Comparison of ENCODE assay signal across 18 mouse cellular contexts in genomic region chr5:15507757-15508459, GRCm38 (mm10). TPM values are rescaled to one million over a fixed set of nuclear protein-coding genes. Genes with fewer than 3 reads are reported as not detected.
A peak's percentile ranks its signal among the peaks of the same experiment; 100 is the strongest.
DNase-seq lines count a peak whose midpoint lies in the region; ATAC-seq and TF ChIP-seq lines count a peak whose summit lies in the region.
"Not testable (repeated sequence)": the region's sequence is repeated elsewhere in the genome, so short reads cannot be mapped to it uniquely, and the experiment has no call there.
"Had no signal": no experiment of that assay in that cellular context is flagged by ENCODE, and none has a peak within 500 bp of the region (broad histone marks: within the 10 kb centered on the region; RNA-seq: fewer than 3 reads in every experiment).

No protein-coding gene starts in this region.

- TF ChIP-seq POLR2A in limb, embryonic 14.5 days (IDR thresholded peaks at IDR 0.05; ENCODE audit: borderline replicate concordance, extremely low read depth, insufficient read depth, insufficient read length), result not testable (repeated sequence)

- H3K4me2 ChIP-seq in embryonic facial prominence, embryonic 12.5 days (replicated peaks); forebrain, embryonic 16.5 days (ENCODE audit: low read length); heart, postnatal 0 days (ENCODE audit: low read depth, low read length); intestine, embryonic 16.5 days (ENCODE audit: low read depth, low read length); limb, embryonic 14.5 days (replicated peaks; ENCODE audit: low read depth, low read length, severe bottlenecking); midbrain, embryonic 12.5 days (replicated peaks); neural tube, embryonic 15.5 days: not testable (repeated sequence)

- not testable (repeated sequence) for TF ChIP-seq CTCF in heart, postnatal 0 days (IDR thresholded peaks at IDR 0.05; ENCODE audit: low read depth)

- TF ChIP-seq EP300 in heart, postnatal 0 days (IDR thresholded peaks at IDR 0.05; ENCODE audit: low read depth), result not testable (repeated sequence)

- DNase-seq in heart, postnatal 0 days (ENCODE audit: low spot score), result not testable (repeated sequence)
- DNase-seq in limb, embryonic 14.5 days (ENCODE audit: low spot score), result peak; percentile 18

- not testable (repeated sequence) for H3K36me3 ChIP-seq in embryonic facial prominence, embryonic 12.5 days; forebrain, embryonic 16.5 days (ENCODE audit: control insufficient read depth, insufficient read depth); heart, postnatal 0 days (replicated peaks; ENCODE audit: control insufficient read depth, insufficient read depth, low read length); intestine, embryonic 16.5 days (ENCODE audit: control insufficient read depth, insufficient read depth, low read length); limb, embryonic 14.5 days (ENCODE audit: control insufficient read depth, insufficient read depth, low read length); midbrain, embryonic 12.5 days; neural tube, embryonic 15.5 days

- H3K27me3 ChIP-seq in embryonic facial prominence, embryonic 12.5 days; forebrain, embryonic 16.5 days (replicated peaks; ENCODE audit: control insufficient read depth, insufficient read depth, low read length); heart, postnatal 0 days (ENCODE audit: control insufficient read depth, insufficient read depth, low read length); intestine, embryonic 16.5 days (replicated peaks; ENCODE audit: control insufficient read depth, insufficient read depth, low read length); limb, embryonic 14.5 days (ENCODE audit: control insufficient read depth, insufficient read depth, low read length); midbrain, embryonic 12.5 days; neural tube, embryonic 15.5 days (replicated peaks): not testable (repeated sequence)

- not testable (repeated sequence) for H3K4me1 ChIP-seq in embryonic facial prominence, embryonic 12.5 days; forebrain, embryonic 16.5 days (replicated peaks; ENCODE audit: control insufficient read depth, insufficient read depth, low read length); heart, postnatal 0 days (ENCODE audit: control insufficient read depth, insufficient read depth); intestine, embryonic 16.5 days (ENCODE audit: control insufficient read depth, insufficient read depth, low read length); limb, embryonic 14.5 days (ENCODE audit: control insufficient read depth, insufficient read depth, low read length); midbrain, embryonic 12.5 days; neural tube, embryonic 15.5 days

- H3K4me3 ChIP-seq in embryonic facial prominence, embryonic 12.5 days; forebrain, embryonic 16.5 days (replicated peaks; ENCODE audit: low read length); heart, postnatal 0 days (ENCODE audit: low read depth, low read length); intestine, embryonic 16.5 days (ENCODE audit: low read length); limb, embryonic 14.5 days (replicated peaks; ENCODE audit: low read length); midbrain, embryonic 12.5 days; neural tube, embryonic 15.5 days (replicated peaks): not testable (repeated sequence)

- ATAC-seq in embryonic facial prominence, embryonic 12.5 days (ENCODE audit: insufficient number of reproducible peaks, insufficient read depth, low FRiP score, low TSS enrichment), result peak; percentile 59; the same call in 1 of the 2 replicates
- ATAC-seq in forebrain, embryonic 16.5 days, result 0 out of 2 replicates have a peak, but pooled peaks have one; percentile 28
- peak; percentile 67 for ATAC-seq in heart, postnatal 0 days (ENCODE audit: insufficient read depth, low read depth)
- ATAC-seq in intestine, embryonic 16.5 days, result peak; percentile 26; the same call in 1 of the 2 replicates
- ATAC-seq in limb, embryonic 14.5 days (ENCODE audit: low FRiP score, low read depth), result 0 out of 2 replicates have a peak, but pooled peaks have one; percentile 23
- ATAC-seq in midbrain, embryonic 12.5 days (ENCODE audit: low FRiP score, low read depth), result peak; percentile 59
- ATAC-seq in neural tube, embryonic 15.5 days (ENCODE audit: low FRiP score), result peak; percentile 66

- H3K27ac ChIP-seq in embryonic facial prominence, embryonic 12.5 days; forebrain, embryonic 16.5 days (ENCODE audit: low read length); heart, postnatal 0 days (ENCODE audit: low read depth); intestine, embryonic 16.5 days (ENCODE audit: low read length); limb, embryonic 14.5 days (replicated peaks; ENCODE audit: low read depth, low read length); midbrain, embryonic 12.5 days (replicated peaks); neural tube, embryonic 15.5 days (replicated peaks): not testable (repeated sequence)

- not testable (repeated sequence) for H3K9ac ChIP-seq in embryonic facial prominence, embryonic 12.5 days; forebrain, embryonic 16.5 days (replicated peaks; ENCODE audit: low read depth, low read length); heart, postnatal 0 days (replicated peaks; ENCODE audit: low read depth, low read length); intestine, embryonic 16.5 days (ENCODE audit: low read depth, low read length); limb, embryonic 14.5 days (ENCODE audit: low read depth, low read length, severe bottlenecking); midbrain, embryonic 12.5 days (replicated peaks); neural tube, embryonic 15.5 days (replicated peaks)

- WGBS in embryonic facial prominence, embryonic 12.5 days, result 65% methylated on average over 6 of the region's 6 CpGs
- WGBS in forebrain, embryonic 16.5 days, result 68% methylated on average over 6 of the region's 6 CpGs
- WGBS in heart, postnatal 0 days, result 54% methylated on average over 6 of the region's 6 CpGs
- 64% methylated on average over 6 of the region's 6 CpGs for WGBS in intestine, embryonic 16.5 days
- 66% methylated on average over 6 of the region's 6 CpGs for WGBS in limb, embryonic 14.5 days
- WGBS in midbrain, embryonic 12.5 days, result 62% methylated on average over 6 of the region's 6 CpGs
- WGBS in neural tube, embryonic 15.5 days, result 67% methylated on average over 6 of the region's 6 CpGs

- H3K9me3 ChIP-seq in embryonic facial prominence, embryonic 12.5 days, result peaks cover 35% of the 10 kb centered on the region
- peaks cover 25% of the 10 kb centered on the region for H3K9me3 ChIP-seq in forebrain, embryonic 16.5 days (ENCODE audit: control insufficient read depth, low read length)
- not testable (repeated sequence) for H3K9me3 ChIP-seq in heart, postnatal 0 days (replicated peaks; ENCODE audit: control insufficient read depth, low read length); intestine, embryonic 16.5 days (ENCODE audit: control insufficient read depth, low read length)
- H3K9me3 ChIP-seq in limb, embryonic 14.5 days (ENCODE audit: control insufficient read depth, low read length), result peaks cover 16% of the 10 kb centered on the region
- peaks cover 34% of the 10 kb centered on the region for H3K9me3 ChIP-seq in midbrain, embryonic 12.5 days
- H3K9me3 ChIP-seq in neural tube, embryonic 15.5 days (replicated peaks), result peaks cover 41% of the 10 kb centered on the region

RNA-seq across cellular contexts. Expression of gene Gm21190, which starts 21.1 kb away (rescaled TPM):
- polyA plus RNA-seq in embryonic facial prominence, embryonic 12.5 days (2016; fragmentation: Nextera tagmentation; extraction: Ambion mirVana), result not detected in 2 replicates
- not detected in 2 replicates for polyA plus RNA-seq in forebrain, embryonic 16.5 days (2015; fragmentation: Nextera tagmentation; extraction: Ambion mirVana)
- total RNA-seq in heart, postnatal 0 days (2014; rRNA removed; ENCODE audit: low replicate concordance), result not detected in 2 replicates
- polyA plus RNA-seq in heart, postnatal 0 days (2015; fragmentation: Nextera tagmentation; extraction: Ambion mirVana), result 0.10 TPM in 1 of 2 replicates, not detected in the other
- not detected in 2 replicates for polyA plus RNA-seq in intestine, embryonic 16.5 days (2015; fragmentation: Nextera tagmentation; extraction: Ambion mirVana)
- not detected in 2 replicates for polyA plus RNA-seq in limb, embryonic 14.5 days (2012; rRNA removed)
- not detected in 2 replicates for polyA plus RNA-seq in limb, embryonic 14.5 days (2014; fragmentation: Nextera tagmentation; extraction: Ambion mirVana)
- not detected in 2 replicates for polyA plus RNA-seq in midbrain, embryonic 12.5 days (2016; fragmentation: Nextera tagmentation; extraction: Ambion mirVana)
- not detected in 2 replicates for polyA plus RNA-seq in neural tube, embryonic 15.5 days (2015; fragmentation: Nextera tagmentation; extraction: Ambion mirVana)
- total RNA-seq: adrenal gland, adult 2 months; gastrocnemius, adult 2 months; heart, adult 18-20 months; left cerebral cortex, postnatal 10 days; megakaryocyte progenitor cell, adult 5-6 weeks had no signal
- polyA plus RNA-seq: adrenal gland, adult 2 months; brain, embryonic 14.5 days; cerebellum, adult 2 months; cortical plate, adult 2 months; hindbrain, embryonic 10.5 days; liver, embryonic 16.5 days; myocyte had no signal

RNA-seq across cellular contexts. Expression of gene Gm21149, which starts 31.6 kb away (rescaled TPM):
- polyA plus RNA-seq in embryonic facial prominence, embryonic 12.5 days (2016; fragmentation: Nextera tagmentation; extraction: Ambion mirVana), result not detected in 2 replicates
- polyA plus RNA-seq in forebrain, embryonic 16.5 days (2015; fragmentation: Nextera tagmentation; extraction: Ambion mirVana), result not detected in 2 replicates
- total RNA-seq in heart, postnatal 0 days (2014; rRNA removed; ENCODE audit: low replicate concordance), result not detected in 2 replicates
- not detected in 2 replicates for polyA plus RNA-seq in heart, postnatal 0 days (2015; fragmentation: Nextera tagmentation; extraction: Ambion mirVana)
- not detected in 2 replicates for polyA plus RNA-seq in intestine, embryonic 16.5 days (2015; fragmentation: Nextera tagmentation; extraction: Ambion mirVana)
- not detected in 2 replicates for polyA plus RNA-seq in limb, embryonic 14.5 days (2012; rRNA removed)
- not detected in 2 replicates for polyA plus RNA-seq in limb, embryonic 14.5 days (2014; fragmentation: Nextera tagmentation; extraction: Ambion mirVana)
- polyA plus RNA-seq in midbrain, embryonic 12.5 days (2016; fragmentation: Nextera tagmentation; extraction: Ambion mirVana), result not detected in 2 replicates
- polyA plus RNA-seq in neural tube, embryonic 15.5 days (2015; fragmentation: Nextera tagmentation; extraction: Ambion mirVana), result not detected in 2 replicates
- total RNA-seq: adrenal gland, adult 2 months; gastrocnemius, adult 2 months; heart, adult 18-20 months; left cerebral cortex, postnatal 10 days; megakaryocyte progenitor cell, adult 5-6 weeks had no signal
- polyA plus RNA-seq: adrenal gland, adult 2 months; brain, embryonic 14.5 days; cerebellum, adult 2 months; hindbrain, embryonic 10.5 days; liver, embryonic 16.5 days; myocyte had no signal
